Mouse (Mus musculus): ENCODE results near the gene Serpina10. TPM values are rescaled to one million over a fixed set of nuclear protein-coding genes. Genes with fewer than 3 reads are reported as not detected.

Serpina10 gene
- polyA plus RNA-seq (2014; fragmentation: Illumina TruSeq; extraction: RNeasy Lipid Tissue Mini Kit (QIAGEN cat#74804); ENCODE audit: low replicate concordance), result not detected

DNA sequence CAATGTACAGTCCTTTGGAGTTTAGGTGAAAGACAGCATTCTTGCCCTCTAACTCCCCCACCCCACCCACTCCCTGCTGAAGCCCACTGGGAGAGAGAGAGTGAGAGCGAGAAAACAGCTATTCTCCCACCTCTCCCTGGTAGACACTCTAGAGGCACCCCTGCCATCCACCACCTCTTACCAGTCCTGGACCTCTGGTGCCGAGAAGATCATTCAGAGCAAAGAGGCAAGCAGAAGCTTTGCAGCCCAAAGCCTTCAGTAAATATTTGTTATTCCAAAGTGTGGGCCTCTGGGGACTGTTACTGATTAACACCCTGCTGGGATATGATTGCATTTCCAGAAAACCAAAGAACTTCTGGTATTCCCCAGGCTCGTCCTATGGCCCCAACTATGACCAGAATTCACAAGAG is at the start of gene Serpina10:
Gene Serpina10, minus strand, starts transcription at position 242 of the 410 bp plus-strand sequence.

DNA sequence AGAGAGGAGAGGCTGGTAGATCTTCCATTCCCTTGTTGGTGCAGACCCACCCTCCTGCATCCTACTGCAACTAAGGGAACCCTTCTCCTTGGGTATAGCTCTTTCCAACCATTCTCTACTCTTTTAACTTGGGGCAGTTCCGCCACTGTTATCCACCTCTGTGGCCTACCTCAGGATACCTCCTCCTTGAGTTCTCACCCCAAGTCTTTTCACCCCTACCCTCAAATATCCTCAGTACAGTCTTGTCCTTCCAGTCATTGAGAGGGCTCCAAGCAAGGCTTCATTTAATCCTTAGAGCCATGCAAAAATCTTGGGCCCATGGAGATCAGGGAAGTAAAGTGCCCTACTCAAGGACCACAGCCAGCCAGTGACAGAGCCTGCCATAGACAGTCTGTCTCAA is 44.8 kb upstream of the Serpina10 start, which contains the start of gene Serpina16:
Gene Serpina16, minus strand, starts transcription at position 101 of the 400 bp plus-strand sequence.

DNA sequence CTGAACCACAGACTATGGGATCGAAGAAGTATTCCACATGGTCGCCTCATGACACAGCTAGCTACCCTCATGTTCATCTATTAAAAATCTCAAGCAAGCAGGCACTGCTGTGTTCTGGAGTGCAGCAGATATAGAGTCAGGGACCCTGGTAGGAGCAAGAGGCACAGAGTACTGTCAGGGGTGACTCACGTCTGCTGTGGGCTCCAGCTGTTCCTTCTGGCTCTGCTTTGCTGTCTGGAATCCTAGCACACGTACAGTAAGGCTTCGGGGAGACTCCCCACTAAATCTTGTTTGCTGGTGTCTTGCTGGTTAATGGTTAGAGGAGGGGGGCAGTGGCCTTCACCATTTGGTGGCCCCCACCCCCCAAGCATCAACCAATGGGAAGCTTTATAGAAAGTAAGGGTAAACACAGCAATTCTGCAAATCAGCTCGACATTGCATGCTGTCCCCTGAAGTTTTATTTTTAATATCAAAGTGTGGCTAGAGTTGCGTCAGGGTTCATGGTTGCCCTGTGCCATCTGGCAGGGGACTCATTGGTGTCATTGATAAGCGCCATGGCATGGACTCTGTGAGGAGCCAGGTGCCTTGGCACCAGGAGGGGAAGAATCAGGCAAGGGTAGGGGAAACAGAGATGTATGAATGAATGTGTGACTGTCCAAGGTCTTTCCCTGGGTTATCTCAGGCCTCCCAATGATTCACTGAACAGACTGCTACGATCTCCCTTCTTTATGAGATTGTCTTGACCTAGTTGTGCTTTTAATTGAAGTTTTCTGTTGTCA is 25.8 kb upstream of the Serpina10 start, which contains the start of gene Serpina6:
Gene Serpina6, minus strand, starts transcription at position 365 of the 779 bp plus-strand sequence.

Other genes with a start within 250 kb of the Serpina10 start
- gene Otub2, start 242.8 kb downstream of the Serpina10 start, polyA plus RNA-seq (2014; fragmentation: Illumina TruSeq; extraction: RNeasy Lipid Tissue Mini Kit (QIAGEN cat#74804); ENCODE audit: low replicate concordance), result 0.52 TPM
- not detected for gene 9330161L09Rik, start 223.6 kb downstream of the Serpina10 start, polyA plus RNA-seq (2014; fragmentation: Illumina TruSeq; extraction: RNeasy Lipid Tissue Mini Kit (QIAGEN cat#74804); ENCODE audit: low replicate concordance)
- 9.5 TPM for gene Ddx24, start 205.6 kb downstream of the Serpina10 start, polyA plus RNA-seq (2014; fragmentation: Illumina TruSeq; extraction: RNeasy Lipid Tissue Mini Kit (QIAGEN cat#74804); ENCODE audit: low replicate concordance)
- 26.1 TPM for gene Ifi27, start 197.2 kb downstream of the Serpina10 start, polyA plus RNA-seq (2014; fragmentation: Illumina TruSeq; extraction: RNeasy Lipid Tissue Mini Kit (QIAGEN cat#74804); ENCODE audit: low replicate concordance)
- gene Ifi27l2a, start 187.8 kb downstream of the Serpina10 start, polyA plus RNA-seq (2014; fragmentation: Illumina TruSeq; extraction: RNeasy Lipid Tissue Mini Kit (QIAGEN cat#74804); ENCODE audit: low replicate concordance), result 6.3 TPM
- 301 TPM for gene Ifi27l2b, start 174.2 kb downstream of the Serpina10 start, polyA plus RNA-seq (2014; fragmentation: Illumina TruSeq; extraction: RNeasy Lipid Tissue Mini Kit (QIAGEN cat#74804); ENCODE audit: low replicate concordance)
- 0.56 TPM for gene Ppp4r4, start 99.2 kb downstream of the Serpina10 start, polyA plus RNA-seq (2014; fragmentation: Illumina TruSeq; extraction: RNeasy Lipid Tissue Mini Kit (QIAGEN cat#74804); ENCODE audit: low replicate concordance)
- not detected for gene Serpina6, start 25.8 kb upstream of the Serpina10 start, polyA plus RNA-seq (2014; fragmentation: Illumina TruSeq; extraction: RNeasy Lipid Tissue Mini Kit (QIAGEN cat#74804); ENCODE audit: low replicate concordance)
- not detected for gene Serpina16, start 44.7 kb upstream of the Serpina10 start, polyA plus RNA-seq (2014; fragmentation: Illumina TruSeq; extraction: RNeasy Lipid Tissue Mini Kit (QIAGEN cat#74804); ENCODE audit: low replicate concordance)
- gene Serpina1f, start 64.1 kb upstream of the Serpina10 start, polyA plus RNA-seq (2014; fragmentation: Illumina TruSeq; extraction: RNeasy Lipid Tissue Mini Kit (QIAGEN cat#74804); ENCODE audit: low replicate concordance), result not detected
- gene Serpina1d, start 142.1 kb upstream of the Serpina10 start, polyA plus RNA-seq (2014; fragmentation: Illumina TruSeq; extraction: RNeasy Lipid Tissue Mini Kit (QIAGEN cat#74804); ENCODE audit: low replicate concordance), result 0.63 TPM
- gene Serpina1b, start 198.9 kb upstream of the Serpina10 start, polyA plus RNA-seq (2014; fragmentation: Illumina TruSeq; extraction: RNeasy Lipid Tissue Mini Kit (QIAGEN cat#74804); ENCODE audit: low replicate concordance), result 2.2 TPM
- gene Serpina1a, start 232.1 kb upstream of the Serpina10 start, polyA plus RNA-seq (2014; fragmentation: Illumina TruSeq; extraction: RNeasy Lipid Tissue Mini Kit (QIAGEN cat#74804); ENCODE audit: low replicate concordance), result 0.59 TPM

Measured in small intestine, adult 10 weeks (tissue).